Mouse (Mus musculus): ENCODE data around the gene Acrbp.

DNA sequence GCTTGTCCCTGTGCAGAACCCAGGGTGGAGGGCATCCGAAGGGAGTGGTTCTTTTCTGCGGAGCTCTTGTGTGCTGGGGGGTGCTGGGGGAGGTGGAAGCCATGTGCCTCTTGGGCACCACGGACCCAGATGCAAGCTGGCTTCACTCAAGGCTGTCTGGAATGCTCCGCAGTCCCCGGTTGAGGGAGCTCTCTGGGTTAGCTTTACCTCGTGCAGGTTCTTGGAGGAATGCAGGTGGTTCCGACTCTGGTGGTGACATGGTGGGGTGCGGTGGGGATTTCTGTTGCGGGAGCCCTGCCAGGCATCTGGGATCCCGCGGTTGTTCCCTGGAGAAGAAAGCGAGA is 47.8 kb downstream of the Acrbp start:
- no peak for TF ChIP-seq EP300 (optimal IDR thresholded peaks at IDR 0.05)
- 0 out of 2 replicates have a peak, but pooled peaks have one; percentile 21 for TF ChIP-seq CTCF (IDR thresholded peaks at IDR 0.05; ENCODE audit: low read depth)

Measured in stomach, postnatal 0 days (tissue).